Mouse (Mus musculus) cerebellum, postnatal 36 days (tissue): ENCODE data around the gene Utf1.

Source experiments
- DNase-seq, 2 experiments: peaks; one replicate each; pipeline ENCODE4 v3.0.0; 2021 to 2022; ENCODE audit warnings: mixed read lengths in 2 of 2

Gene Utf1

GRCm38 (mm10) chr7:139940476-139941209, 2.9 kb upstream of the Utf1 start:
- DNase-seq: no peak

GRCm38 (mm10) chr7:139944291-139945240, 977 bp downstream of the Utf1 start:
- DNase-seq: no peak

DNA sequence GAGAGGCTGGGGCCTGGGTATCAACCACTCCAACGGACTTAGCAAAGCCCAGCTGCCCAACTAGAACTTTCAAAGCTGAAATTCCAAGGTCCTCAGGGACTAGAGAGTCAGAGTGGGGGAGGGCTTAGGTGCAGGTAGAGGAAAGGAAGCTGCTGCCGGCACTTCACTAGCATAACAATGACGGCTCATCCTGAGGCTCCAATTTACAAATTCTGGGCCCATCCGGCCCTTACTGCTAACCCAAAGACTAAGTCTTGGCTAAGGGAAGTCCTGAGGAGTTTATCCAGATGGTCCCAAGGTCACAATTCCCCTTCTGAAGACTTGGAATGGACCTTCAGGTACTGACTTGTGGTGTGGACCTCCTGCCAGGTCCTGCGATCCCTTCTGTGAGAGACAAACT, 1.9 kb downstream of the Utf1 start:
- DNase-seq: no peak

DNA sequence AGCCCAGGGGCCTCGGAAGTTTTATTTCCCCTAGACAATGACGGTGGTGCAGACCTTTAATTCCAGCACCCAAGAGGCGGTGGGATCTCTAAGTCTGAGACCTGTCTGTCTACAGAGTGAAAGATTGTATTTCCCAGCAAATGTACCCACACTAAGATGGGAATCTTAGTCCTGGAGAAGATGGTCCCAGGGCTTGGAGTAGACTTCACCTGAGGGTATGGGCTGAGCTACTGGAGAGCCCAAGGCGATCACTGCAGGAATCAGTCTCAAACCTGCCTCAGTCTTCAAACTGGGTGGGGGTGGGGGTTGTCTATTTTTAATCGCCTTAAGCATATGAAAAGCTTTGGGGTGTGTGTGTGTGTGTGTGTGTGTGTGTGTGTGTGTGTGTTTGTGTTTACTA, 2.4 kb downstream of the Utf1 start:
- DNase-seq: no peak

DNA sequence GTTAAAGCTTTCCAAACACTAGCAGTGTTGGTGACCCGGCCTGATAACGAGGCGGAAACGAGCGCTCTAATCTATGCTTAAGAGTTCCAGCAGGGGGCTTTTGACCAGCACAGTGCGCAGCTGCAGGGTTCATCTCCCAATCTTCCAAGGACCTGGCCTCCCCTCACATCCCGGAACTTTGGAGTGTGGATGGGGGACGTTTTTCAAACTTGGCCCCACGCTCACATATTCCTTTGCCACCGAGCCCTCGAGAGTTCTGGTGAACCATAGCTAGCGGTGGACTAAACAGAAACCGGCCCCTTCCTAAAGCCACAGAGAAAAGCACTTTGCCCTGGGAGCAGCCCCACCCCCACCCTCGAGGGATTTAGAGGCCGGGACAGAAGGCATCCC, 6.3 kb downstream of the Utf1 start:
- DNase-seq: no peak

GRCm38 (mm10) chr7:139950283-139950971, 6.8 kb downstream of the Utf1 start:
- no peak for DNase-seq

- DNase-seq: no peak
Measured at GRCm38 (mm10) chr7:139951079-139951478, 7.5 kb downstream of the Utf1 start.

DNA sequence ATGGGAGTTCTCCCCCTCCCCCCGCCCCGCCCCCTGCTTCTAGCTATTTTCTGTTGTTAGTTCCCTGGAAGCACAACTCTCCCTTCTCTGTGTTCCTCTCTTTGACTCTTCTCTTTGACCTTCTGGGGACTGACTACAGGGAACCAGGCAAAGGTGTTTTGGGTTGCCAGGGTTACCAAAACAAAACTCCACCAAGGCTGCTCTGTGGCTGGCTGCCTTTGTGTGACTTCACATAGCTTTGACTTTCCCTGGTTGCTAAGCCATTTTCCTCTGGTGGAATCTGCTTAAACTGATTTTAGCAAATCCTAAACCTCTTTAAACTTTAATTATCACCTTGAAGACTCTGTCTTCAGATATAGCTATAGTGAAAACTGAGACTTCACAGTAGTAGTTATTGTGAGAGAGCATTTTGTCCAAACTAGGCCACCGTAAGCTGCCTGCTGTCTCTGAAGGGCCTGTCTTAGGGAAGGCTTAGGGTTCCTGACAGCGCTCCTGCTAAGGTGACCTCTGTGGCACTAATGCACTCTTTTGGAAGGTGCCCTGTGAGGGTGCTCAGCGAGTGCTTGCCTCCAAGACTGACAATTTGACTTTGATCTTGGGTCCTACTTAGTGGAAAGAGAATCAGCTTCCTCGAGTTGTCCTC, 8.5 kb downstream of the Utf1 start:
- DNase-seq: no peak

- DNase-seq: no peak
Measured at GRCm38 (mm10) chr7:139955505-139955904, 11.9 kb downstream of the Utf1 start.

- DNase-seq: no peak
Measured at GRCm38 (mm10) chr7:139956658-139957057, 13.1 kb downstream of the Utf1 start.

- DNase-seq: no peak
Measured at GRCm38 (mm10) chr7:139957437-139957836, 13.8 kb downstream of the Utf1 start.

DNA sequence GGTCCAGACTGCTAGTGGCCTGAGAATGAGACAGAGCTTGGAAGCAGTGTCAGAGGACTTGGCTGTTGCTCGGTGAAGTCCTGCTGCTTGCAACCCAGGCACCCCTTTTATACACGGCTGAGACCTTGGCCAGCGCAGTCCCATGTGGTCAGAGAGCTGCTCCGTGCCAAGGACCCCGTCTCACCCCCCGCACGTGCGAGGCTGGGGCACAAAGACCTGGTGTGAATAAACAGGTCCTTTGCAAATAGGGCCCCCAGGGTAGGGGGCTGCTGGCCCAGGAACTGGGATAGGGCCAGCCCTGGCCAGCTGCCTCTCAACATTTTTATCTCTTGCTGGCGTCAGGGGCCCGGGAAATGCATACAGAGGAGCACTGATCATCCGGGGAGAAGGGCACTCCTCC, 14.4 kb downstream of the Utf1 start:
- DNase-seq: no peak

- DNase-seq: no peak
Measured at GRCm38 (mm10) chr7:139961141-139961540, 17.6 kb downstream of the Utf1 start.

- no peak for DNase-seq
Measured at GRCm38 (mm10) chr7:139963814-139964213, 20.2 kb downstream of the Utf1 start.

DNA sequence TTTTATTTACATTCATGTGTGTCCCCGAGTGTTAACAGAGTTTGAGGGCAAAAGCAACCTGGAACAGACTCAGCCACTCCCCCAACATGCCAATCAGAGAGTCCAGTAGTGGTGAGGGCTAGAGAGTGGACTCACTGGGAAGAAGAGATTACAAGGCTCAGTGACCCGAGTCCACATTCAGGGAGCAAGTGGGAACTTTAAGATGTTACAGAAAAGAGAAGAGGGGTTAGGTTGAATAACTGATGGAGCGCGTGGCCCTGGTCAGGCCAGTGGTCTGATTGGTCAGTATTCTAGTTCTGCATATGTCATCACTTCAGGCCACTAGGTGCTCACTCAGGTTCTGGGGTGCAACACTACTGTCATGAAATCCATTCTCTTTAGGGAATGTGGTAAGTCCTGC, 23.6 kb downstream of the Utf1 start:
- DNase-seq: no peak

DNA sequence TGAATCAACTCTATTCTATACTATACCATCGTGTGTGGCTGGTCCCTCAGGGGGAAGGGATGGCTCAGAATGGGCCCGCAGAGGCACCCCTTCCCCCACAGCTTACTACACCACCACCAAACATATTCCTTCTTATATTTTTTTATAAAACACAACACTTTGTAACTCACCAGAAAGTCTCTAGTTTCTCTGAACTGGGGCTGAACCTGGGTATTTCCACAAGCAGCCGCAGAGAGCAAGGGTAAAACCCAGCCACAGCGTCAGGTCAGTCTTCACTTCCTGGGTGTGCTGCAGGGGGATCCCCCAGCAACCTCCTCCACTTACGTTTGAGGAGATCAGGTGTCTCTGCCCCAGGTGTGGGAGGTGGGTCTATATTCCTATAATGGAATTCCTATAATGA, 24.8 kb downstream of the Utf1 start:
- DNase-seq: no peak

DNA sequence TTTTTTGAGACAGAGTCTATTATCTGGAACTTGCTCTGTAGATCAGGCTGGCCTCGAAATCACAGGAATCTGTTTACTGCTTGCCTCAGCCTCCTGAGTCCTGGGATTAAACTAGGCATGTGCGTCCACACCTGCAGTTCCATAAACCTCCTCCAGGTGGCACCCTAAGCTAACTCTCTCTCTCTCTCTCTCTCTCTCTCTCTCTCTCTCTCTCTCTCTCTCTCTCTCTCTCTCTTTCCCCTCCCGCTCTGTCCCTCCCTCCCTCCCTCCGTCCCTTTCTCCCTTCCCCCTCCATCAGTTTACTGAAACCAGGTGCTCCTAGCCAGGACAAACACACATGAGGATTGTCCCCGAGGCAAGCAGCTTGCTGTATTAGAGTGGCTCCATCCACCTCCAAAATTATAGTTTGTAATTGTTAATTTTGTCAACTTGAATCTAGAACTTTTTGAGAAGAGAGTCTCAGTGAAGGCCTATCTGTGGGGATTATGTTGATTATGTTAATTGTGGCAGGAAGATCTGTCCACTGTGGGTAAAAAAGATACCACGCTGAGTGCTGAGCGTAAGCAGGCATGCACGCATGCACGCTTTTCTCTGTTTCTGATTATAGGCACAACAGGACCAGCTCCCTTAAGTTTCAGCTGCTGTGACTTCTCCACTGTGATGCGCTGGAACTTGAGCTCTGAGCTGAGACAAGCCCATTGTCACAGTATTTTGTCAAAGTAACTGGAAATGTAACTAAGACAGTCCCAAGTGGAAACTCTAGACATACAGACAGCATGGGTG, 25.9 kb downstream of the Utf1 start:
- DNase-seq: peak; percentile 86 to 91

DNA sequence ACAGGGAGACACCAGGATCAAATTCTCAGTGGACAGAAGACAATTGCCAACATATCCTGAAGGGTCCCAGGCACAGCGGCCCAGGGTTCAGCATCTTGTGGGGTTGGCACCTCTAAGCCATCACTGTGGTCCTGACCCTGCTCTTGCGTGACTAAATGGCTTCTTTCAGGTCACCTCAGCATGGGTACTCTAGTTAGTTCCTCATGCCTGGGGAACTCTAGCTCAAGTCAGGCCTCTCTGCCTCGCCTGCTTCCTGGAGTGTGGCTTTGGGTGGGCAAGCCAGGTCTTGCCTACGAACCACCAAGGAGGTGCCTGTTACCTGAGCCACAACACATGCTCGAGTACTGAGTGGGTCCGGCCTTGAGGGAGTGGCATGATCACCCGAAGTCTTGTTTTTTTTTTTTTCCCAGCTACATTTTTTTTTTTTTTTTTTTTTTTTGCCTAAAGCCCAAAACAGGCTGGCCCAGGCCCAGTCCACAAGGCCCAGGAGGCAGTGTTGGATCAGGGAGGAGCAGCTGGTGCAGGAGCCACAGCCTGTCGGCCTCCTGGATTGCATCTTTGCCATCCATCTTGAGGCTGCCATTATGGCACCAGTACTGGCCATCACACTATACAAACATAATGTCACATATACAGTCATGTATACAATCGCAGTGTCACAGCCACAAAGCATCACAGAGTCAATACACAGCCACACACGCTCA, 26.8 kb downstream of the Utf1 start:
- no peak for DNase-seq

- no peak for DNase-seq
Measured at GRCm38 (mm10) chr7:139970979-139971378, 27.4 kb downstream of the Utf1 start.

DNA sequence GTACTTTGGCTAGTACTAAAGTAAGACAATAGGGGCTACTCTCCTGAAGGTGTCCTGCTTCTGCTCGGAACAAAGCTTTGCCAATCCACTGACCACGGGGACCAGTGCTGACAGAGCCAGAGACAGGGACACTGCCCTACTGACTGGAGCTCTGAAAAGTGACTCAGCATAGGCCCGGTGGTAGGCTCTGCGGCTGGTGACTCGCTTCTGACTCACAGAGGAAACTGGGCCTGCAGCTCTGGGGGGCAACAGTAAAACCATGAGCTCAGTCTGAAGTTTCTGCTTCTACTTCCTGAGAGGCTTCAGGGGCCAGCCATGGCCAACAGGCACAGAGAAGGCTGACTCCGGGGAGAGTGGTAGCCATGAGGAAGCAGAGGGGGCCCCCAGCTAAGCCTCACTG, 27.8 kb downstream of the Utf1 start:
- DNase-seq: no peak

- no peak for DNase-seq
Measured at GRCm38 (mm10) chr7:139972923-139973331, 29.3 kb downstream of the Utf1 start.
